Mouse (Mus musculus) hindbrain, embryonic 11.5 days (tissue): ENCODE data around the gene Cntnap1. TPM values are rescaled to one million over a fixed set of nuclear protein-coding genes. Genes with fewer than 3 reads are reported as not detected.
A peak's percentile ranks its signal among the peaks of the same experiment; 100 is the strongest.

ENCODE experiments used
- ATAC-seq: fragments of 200-750 bp; cut with Nextera tagmentation; 2 replicates; pipeline ENCODE4 v1.8.0; 2017; ENCODE audit warnings: mild to moderate bottlenecking, moderate TSS enrichment, moderate library complexity; ENCODE audit not compliant: low FRiP score
- DNase-seq: peaks from one replicate; pipeline ENCODE4 v3.0.0-alpha.2; 2015; ENCODE audit warnings: low spot score
- H3K27ac ChIP-seq: fragments of 300-500 bp; sonication (generic); 2 replicates; pipeline ENCODE4 v1.5.1; 2014; ENCODE audit warnings: mild to moderate bottlenecking, low read depth, low read length
- H3K27me3 ChIP-seq: fragments of 300-500 bp; sonication (generic); 2 replicates; pipeline ENCODE4 v1.6.1; 2014; ENCODE audit warnings: mild to moderate bottlenecking, low read length, moderate library complexity, mixed read lengths; ENCODE audit not compliant: control insufficient read depth, insufficient read depth
- H3K36me3 ChIP-seq: fragments of 300-500 bp; sonication (generic); 2 replicates; pipeline ENCODE4 v1.6.1; 2014; ENCODE audit warnings: mild to moderate bottlenecking, low read length, moderate library complexity, mixed read lengths; ENCODE audit not compliant: control insufficient read depth, insufficient read depth
- H3K4me1 ChIP-seq: fragments of 300-500 bp; sonication (generic); replicated peaks from 2 replicates; pipeline ENCODE4 v1.6.1; 2014; ENCODE audit warnings: low read length, mixed read lengths; ENCODE audit not compliant: control insufficient read depth, insufficient read depth
- H3K4me2 ChIP-seq: fragments of 300-500 bp; sonication (generic); replicated peaks from 2 replicates; pipeline ENCODE4 v1.6.1; 2014; ENCODE audit warnings: mild to moderate bottlenecking, low read depth, low read length
- H3K4me3 ChIP-seq: fragments of 300-500 bp; sonication (generic); 2 replicates; pipeline ENCODE4 v1.5.1; 2014; ENCODE audit warnings: low read depth, low read length
- H3K9ac ChIP-seq: fragments of 300-500 bp; sonication (generic); 2 replicates; pipeline ENCODE4 v1.6.1; 2014; ENCODE audit warnings: low read depth, low read length
- H3K9me3 ChIP-seq: fragments of 300-500 bp; sonication (generic); 2 replicates; pipeline ENCODE4 v1.6.1; 2016; ENCODE audit warnings: low read length; ENCODE audit not compliant: control insufficient read depth
- WGBS: fragments of 180-500 bp; shearing (Covaris S2); extraction: QIAGEN DNeasy Blood & Tissue Kit; methylation state at CpG from one replicate; pipeline ENCODE4 v1.1.7; 2014; 5-methylcytosine and 5-hydroxymethylcytosine counted together
- polyA plus RNA-seq: library from polyadenylated mRNA; unstranded; fragments of >200 nt; fragmentation: Nextera tagmentation; extraction: Ambion mirVana; gene quantifications from 2 replicates; pipeline ENCODE4 v1.2.1, GENCODE M21; 2014

Cntnap1 gene
- polyA plus RNA-seq, 1 experiment from 2014 or later: 0.29 TPM

DNA sequence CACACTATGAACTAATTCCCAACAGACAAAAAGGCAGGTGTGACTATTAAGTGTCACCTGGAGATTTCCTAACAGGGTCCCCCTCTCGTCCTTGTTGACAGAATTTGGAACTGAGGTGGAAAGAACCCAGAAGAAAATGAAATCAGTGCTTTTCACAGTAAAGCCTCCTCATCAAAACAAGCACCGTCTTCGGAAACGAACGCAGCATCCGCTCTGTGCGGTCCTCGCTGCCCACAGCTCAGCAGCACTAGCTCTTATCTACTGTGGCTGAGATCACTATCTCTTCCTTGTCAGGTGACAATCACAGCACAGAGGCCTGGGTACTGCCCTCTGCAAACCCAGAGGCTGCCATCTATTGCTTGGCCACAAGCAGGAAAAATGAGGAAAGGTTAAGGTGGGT is 25.9 kb downstream of the Cntnap1 start:
- Histone ChIP-seq H3K4me2 (no peak overlapping the region), H3K27ac (no peak overlapping the region), H3K27me3 (no peaks in the 10 kb centered on the region), H3K4me1 (no peaks in the 10 kb centered on the region; the same call in 1 of the 2 replicates), H3K9me3 (no peaks in the 10 kb centered on the region), H3K4me3 (no peak overlapping the region), H3K9ac (no peak overlapping the region), H3K36me3 (0 out of 2 replicates have a peak, but pooled peaks cover 2% of the 10 kb centered on the region)
- ATAC-seq (no peak), DNase-seq (no peak)
- WGBS: 94% methylated on average over 8 of the region's 8 CpGs

DNA sequence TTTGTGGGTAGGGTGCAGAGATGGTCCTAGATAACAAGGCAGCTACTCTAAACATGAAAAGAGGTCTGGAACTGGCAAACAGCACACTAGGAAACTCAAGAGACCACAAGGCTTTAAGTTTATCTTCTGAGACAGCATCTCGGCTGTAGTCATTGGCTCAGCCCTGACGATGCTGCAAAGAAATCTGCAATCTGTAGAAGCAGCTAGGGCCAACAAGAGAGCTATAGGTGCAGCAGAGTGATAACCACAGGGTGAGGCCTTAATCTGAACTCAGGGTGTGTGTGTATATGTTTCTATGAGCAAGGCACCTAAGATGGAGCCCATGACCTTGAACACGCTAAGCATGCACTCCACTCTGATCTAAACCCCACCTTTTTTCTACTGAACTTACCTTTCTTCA is 29.2 kb downstream of the Cntnap1 start:
- H3K27ac ChIP-seq: no peak overlapping the region
- H3K9ac ChIP-seq: no peak overlapping the region
- no peak overlapping the region for H3K4me2 ChIP-seq
- no peaks in the 10 kb centered on the region for H3K4me1 ChIP-seq
- H3K27me3 ChIP-seq: no peaks in the 10 kb centered on the region
- H3K9me3 ChIP-seq: no peaks in the 10 kb centered on the region
- no peak for DNase-seq
- H3K36me3 ChIP-seq: 0 out of 2 replicates have a peak, but pooled peaks cover 2% of the 10 kb centered on the region
- H3K4me3 ChIP-seq: no peak overlapping the region
- no peak for ATAC-seq
- 91% methylated on average over 3 of the region's 3 CpGs for WGBS

DNA sequence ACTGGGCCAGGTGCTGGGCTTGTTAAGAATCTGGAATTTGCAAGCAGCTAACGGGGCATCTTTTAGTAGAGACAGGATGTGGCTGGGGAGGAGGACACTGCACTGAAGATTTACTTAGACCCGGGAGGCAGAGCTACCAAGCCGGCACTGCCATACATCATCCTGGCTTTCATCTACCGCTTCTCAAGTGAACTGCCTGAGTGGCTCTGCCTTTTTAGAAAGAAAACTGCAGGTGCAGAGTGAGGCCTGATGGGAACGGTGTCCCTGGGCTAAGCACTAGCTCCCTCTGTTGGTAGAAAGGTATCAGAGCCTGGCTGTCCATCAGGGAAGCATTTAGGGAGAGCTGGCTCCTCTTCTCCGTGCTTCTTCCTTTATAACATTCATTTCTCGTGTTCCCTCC is 30.7 kb downstream of the Cntnap1 start:
- Histone ChIP-seq H3K36me3 (0 out of 2 replicates have a peak, but pooled peaks cover 2% of the 10 kb centered on the region), H3K4me1 (no peaks in the 10 kb centered on the region), H3K27me3 (no peaks in the 10 kb centered on the region), H3K9ac (no peak overlapping the region), H3K4me2 (no peak overlapping the region), H3K9me3 (no peaks in the 10 kb centered on the region), H3K4me3 (no peak overlapping the region), H3K27ac (no peak overlapping the region)
- DNase-seq (peak; percentile 64), ATAC-seq (no peak)
- WGBS: 26% methylated on average over 7 of the region's 7 CpGs

DNA sequence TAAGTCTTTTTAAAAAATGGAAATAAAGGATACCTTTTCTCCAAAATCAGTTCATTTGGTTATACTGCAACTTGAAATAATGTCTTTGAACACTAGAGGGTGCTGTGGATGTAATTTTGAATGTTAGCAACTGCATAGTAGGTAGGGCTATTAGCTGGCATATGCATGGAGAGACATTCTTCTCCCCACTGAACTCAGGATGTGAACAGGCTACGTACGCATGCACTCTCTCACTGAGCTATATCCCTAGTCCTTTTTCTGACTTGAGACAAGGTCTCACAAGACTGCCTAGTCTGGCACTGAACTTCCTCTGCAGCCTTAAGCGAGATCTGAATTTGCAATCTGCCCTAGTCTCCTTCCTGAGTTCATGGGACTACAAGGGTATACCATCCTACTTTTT is 41.6 kb downstream of the Cntnap1 start:
- no peak overlapping the region for H3K27ac ChIP-seq
- 50% methylated on average over 3 of the region's 3 CpGs for WGBS
- no peaks in the 10 kb centered on the region for H3K4me1 ChIP-seq
- H3K4me3 ChIP-seq: no peak overlapping the region
- no peaks in the 10 kb centered on the region for H3K36me3 ChIP-seq
- H3K9me3 ChIP-seq: no peaks in the 10 kb centered on the region
- no peak overlapping the region for H3K9ac ChIP-seq
- no peak for ATAC-seq
- DNase-seq: peak; percentile 82
- no peak overlapping the region for H3K4me2 ChIP-seq
- H3K27me3 ChIP-seq: no peaks in the 10 kb centered on the region

DNA sequence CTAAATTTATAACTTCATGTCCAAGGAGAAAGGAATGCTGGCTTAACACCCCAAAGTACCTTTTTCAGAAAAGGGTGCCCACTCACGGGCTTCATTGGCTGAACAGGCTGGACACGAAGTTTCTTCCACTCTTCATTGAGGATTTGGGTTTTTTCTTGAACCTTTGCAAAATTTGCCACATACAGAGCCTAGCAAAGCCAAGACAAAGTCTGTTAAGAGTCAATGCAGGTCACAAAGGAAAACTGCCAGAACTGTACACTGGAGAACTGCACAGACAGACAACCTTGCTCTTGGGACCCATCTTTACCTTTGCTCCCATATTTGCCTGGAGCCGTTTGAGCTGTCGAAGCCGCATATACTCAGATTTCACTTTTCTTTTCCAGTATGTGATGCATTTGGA is 46.6 kb downstream of the Cntnap1 start:
- ATAC-seq: no peak
- DNase-seq: no peak
- Histone ChIP-seq H3K9me3 (no peaks in the 10 kb centered on the region), H3K4me2 (no peak overlapping the region), H3K4me3 (no peak overlapping the region), H3K36me3 (no peaks in the 10 kb centered on the region), H3K4me1 (no peaks in the 10 kb centered on the region), H3K27ac (no peak overlapping the region), H3K9ac (no peak overlapping the region), H3K27me3 (no peaks in the 10 kb centered on the region)
- WGBS: 90% methylated on average over 5 of the region's 5 CpGs

DNA sequence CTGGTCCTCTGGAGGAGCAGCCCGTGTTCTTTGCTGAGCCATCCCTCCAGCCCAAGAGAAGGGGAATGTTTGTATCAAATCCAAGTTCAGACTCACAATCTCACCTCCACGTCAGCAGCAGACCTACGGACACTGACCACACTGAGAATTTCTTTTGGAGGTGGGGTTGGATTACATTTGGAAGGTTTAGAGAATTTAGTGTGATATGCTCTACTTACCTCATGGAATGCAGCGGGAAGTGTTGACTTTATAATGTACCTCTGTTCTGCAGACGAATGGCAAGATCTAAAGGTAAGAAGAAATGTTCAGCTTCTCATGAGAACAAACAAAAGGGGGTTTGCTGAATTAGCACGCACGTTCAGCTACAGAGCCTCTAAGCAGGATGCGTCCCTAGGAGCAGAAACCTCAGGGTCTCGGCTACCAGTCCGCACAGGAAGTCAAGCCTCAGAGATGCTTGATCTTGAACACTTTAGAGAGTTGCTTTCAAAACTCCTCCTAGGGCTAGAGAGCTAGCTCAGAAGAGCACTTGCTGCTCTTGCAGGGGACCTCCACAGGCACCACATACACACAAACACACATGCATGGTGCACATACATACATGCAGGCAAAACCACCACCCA is 48.2 kb downstream of the Cntnap1 start:
- DNase-seq (no peak), ATAC-seq (no peak)
- Histone ChIP-seq H3K27ac (no peak overlapping the region), H3K4me1 (no peaks in the 10 kb centered on the region), H3K4me2 (no peak overlapping the region), H3K4me3 (no peak overlapping the region), H3K9ac (no peak overlapping the region), H3K27me3 (no peaks in the 10 kb centered on the region), H3K9me3 (no peaks in the 10 kb centered on the region), H3K36me3 (no peaks in the 10 kb centered on the region)
- 84% methylated on average over 10 of the region's 10 CpGs for WGBS

DNA sequence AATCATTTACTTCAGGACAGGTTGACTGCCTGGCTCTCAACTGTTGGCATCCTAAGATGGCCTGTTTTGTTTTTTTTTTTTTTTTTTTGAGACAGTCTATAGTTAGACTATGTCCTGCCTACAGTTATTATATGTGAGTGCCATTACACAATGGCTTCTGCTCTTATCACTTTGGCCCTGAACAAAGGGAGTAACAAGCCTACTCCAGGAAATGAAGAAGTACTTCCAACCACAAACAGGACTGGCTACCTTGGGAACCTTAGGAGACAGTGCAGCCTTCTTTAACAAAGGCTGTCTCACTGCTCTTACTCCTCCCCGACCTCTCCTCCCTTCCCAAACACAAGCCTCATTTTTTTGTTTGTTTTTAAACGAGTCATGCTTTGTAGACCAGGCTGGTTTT is 50.5 kb downstream of the Cntnap1 start:
- 57% methylated on average over 2 of the region's 2 CpGs for WGBS
- H3K9ac ChIP-seq: no peak overlapping the region
- no peaks in the 10 kb centered on the region for H3K27me3 ChIP-seq
- no peak overlapping the region for H3K4me2 ChIP-seq
- no peak for ATAC-seq
- no peaks in the 10 kb centered on the region for H3K9me3 ChIP-seq
- H3K4me1 ChIP-seq: no peaks in the 10 kb centered on the region
- no peak for DNase-seq
- no peak overlapping the region for H3K4me3 ChIP-seq
- H3K36me3 ChIP-seq: no peaks in the 10 kb centered on the region
- H3K27ac ChIP-seq: no peak overlapping the region

DNA sequence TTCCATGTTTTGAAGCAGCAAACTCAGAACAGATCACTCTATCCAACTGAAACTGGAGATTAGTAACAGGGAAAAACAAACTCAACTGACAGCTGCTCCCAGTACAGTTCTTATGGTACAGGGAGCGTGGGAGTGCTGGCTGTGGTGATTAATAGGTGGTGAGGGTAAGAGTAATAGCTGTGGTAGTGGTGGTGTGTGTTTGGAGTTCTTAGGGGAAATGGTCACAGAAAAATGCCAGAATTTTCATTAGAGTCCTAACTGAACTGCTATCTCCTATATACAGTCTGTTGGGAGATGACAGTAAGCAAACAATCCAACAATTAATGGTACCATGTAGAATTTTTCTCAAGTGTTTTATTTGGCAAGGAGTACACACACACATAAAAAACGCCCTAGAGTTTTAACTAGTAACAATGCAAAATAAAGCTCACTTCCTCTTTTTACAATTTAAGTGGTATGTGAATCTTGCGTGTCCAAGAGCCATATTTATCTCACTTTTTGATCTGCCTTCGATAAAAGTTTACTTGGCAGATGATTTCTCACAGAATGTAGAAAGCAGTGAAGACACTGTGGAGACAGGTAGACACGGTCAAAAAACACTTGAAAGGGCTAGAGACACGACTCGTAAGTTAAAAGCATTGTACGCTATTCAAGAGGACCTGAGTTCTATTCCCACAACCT is 51.1 kb downstream of the Cntnap1 start:
- ATAC-seq (no peak), DNase-seq (no peak)
- Histone ChIP-seq H3K9me3 (no peaks in the 10 kb centered on the region), H3K4me2 (no peak overlapping the region), H3K4me3 (no peak overlapping the region), H3K36me3 (no peaks in the 10 kb centered on the region), H3K27me3 (no peaks in the 10 kb centered on the region), H3K4me1 (no peaks in the 10 kb centered on the region), H3K9ac (no peak overlapping the region), H3K27ac (no peak overlapping the region)
- WGBS: 92% methylated on average over 8 of the region's 8 CpGs

DNA sequence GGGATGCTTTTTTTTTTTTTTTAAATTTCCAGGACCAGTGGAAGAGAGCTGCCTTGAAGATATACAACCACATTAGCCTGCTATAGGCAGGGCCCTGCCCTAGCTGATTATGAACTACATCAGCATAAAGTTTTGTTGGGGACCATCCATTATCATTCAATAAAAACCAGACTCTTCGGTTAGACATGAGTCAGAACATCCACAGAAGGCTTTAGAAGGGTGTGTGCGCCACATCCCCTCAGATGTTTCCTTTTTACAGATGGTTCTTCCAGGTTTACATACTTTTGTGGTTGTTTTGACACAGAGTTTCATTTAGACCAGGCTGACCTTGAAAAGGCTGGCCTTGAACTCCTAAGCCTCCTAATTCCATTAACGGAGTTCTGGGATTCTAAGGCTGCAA is 54.0 kb downstream of the Cntnap1 start:
- ATAC-seq (no peak), DNase-seq (no peak)
- Histone ChIP-seq H3K4me2 (no peak overlapping the region), H3K27me3 (no peaks in the 10 kb centered on the region), H3K4me3 (no peak overlapping the region), H3K4me1 (no peaks in the 10 kb centered on the region), H3K9me3 (no peaks in the 10 kb centered on the region), H3K36me3 (no peaks in the 10 kb centered on the region), H3K9ac (no peak overlapping the region), H3K27ac (no peak overlapping the region)
- 92% methylated on average over 3 of the region's 3 CpGs for WGBS
